ENCODE assay signal across 10 mouse cellular contexts in genomic region chr10:56840732-56841131, GRCm38 (mm10).
DNase-seq lines count a peak whose midpoint lies in the region.
"Had no signal": no experiment of that assay in that cellular context is flagged by ENCODE, and none has a peak within 500 bp of the region (broad histone marks: within the 10 kb centered on the region; RNA-seq: fewer than 3 reads in every experiment).

No protein-coding gene starts in this region.

- peak; percentile 64 to 81 for DNase-seq in heart, adult 18-20 months
- no peak for DNase-seq in heart, embryonic 10.5 days (ENCODE audit: low spot score)
- DNase-seq in spleen, postnatal 36 days (ENCODE audit: low spot score in 2 of 2), result peak; percentile 2 to 9
- DNase-seq in spleen, postnatal 14 days (ENCODE audit: low spot score in 2 of 2), result no peak
- peak; percentile 18 for DNase-seq in c-Kit-positive CD71-negative TER-119-negative erythroid progenitor cells, embryonic 14.5 days (ENCODE audit: low read depth)
- DNase-seq in kidney, postnatal 10 days, result peak; percentile 55
- peak; percentile 75 for DNase-seq in testis, postnatal 10 days (ENCODE audit: low spot score)
- DNase-seq in MN1 (ENCODE audit: low spot score), result no peak

- no peaks in the 10 kb centered on the region for H3K36me3 ChIP-seq in heart, embryonic 10.5 days
- H3K36me3 ChIP-seq: heart, embryonic 13.5 days had no signal

- no peaks in the 10 kb centered on the region for H3K9me3 ChIP-seq in heart, embryonic 10.5 days

- no peak overlapping the region for H3K27ac ChIP-seq in heart, embryonic 10.5 days
- H3K27ac ChIP-seq: heart, embryonic 13.5 days; macrophage had no signal

- no peaks in the 10 kb centered on the region for H3K27me3 ChIP-seq in heart, embryonic 10.5 days (ENCODE audit: insufficient read depth, poor library complexity, severe bottlenecking)
- H3K27me3 ChIP-seq: heart, embryonic 13.5 days had no signal

- H3K4me3 ChIP-seq in heart, embryonic 10.5 days, result no peak overlapping the region
- H3K4me3 ChIP-seq: heart, embryonic 13.5 days had no signal

- WGBS in heart, embryonic 10.5 days, result 62% methylated on average over 5 of the region's 5 CpGs

- no peaks in the 10 kb centered on the region for H3K4me1 ChIP-seq in heart, embryonic 10.5 days

Comparison
In these comparisons a context has a peak if more than half of its experiments do, and no peak if none do; other contexts are left out.
1. DNase-seq: peak in heart, adult 18-20 months (2 of 2), spleen, postnatal 36 days (2 of 2), c-Kit-positive CD71-negative TER-119-negative erythroid progenitor cells, embryonic 14.5 days (single experiment), kidney, postnatal 10 days (single experiment) and testis, postnatal 10 days (single experiment); none in heart, embryonic 10.5 days (single experiment), spleen, postnatal 14 days (0 of 2) and MN1 (single experiment).